Mouse (Mus musculus): ENCODE data around the gene Alpk1.

The Alpk1 gene

DNA sequence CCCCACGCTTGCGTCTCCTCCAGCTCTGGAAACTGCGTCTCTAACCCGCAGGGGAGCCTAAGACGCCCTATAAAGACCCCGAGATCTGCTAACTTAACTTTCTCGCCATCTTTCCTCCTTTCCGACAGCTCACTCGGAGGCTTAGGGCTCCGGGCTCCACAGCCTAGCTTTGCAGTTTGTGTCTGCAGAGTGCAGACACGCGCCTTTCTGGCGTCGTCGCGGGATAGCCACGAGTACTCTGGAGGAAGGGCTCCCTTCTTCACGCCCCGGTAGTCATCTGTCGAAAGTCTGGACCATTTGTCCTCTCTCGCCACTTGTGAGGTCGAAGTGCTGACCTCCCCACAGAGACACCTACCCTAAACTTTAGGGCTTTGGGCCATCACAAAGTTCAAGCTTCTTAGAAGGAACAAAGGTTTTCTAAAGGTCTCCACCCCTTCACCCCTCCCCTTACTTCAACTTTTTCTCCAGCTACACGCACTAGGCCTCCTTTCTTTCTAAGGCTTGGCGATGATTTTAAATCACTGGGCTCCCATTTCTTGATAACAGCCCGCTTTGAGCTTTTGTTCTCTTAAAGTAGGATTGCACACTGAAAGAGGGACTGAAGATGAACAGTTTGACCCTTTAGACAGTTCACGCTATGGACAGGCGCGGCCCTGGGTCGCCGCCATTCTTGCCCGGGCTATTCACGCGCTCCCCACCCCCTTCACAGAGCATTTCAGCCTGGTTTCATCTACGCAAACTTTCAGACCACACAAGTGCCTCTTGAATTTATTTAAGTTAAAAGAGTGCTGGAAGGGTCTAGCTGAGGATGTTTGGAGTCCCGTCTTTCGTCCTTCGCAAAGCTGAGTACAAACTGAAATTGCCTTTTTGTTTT, 151.8 kb downstream of the Alpk1 start:
- ChIA-PET POLR2A (interaction anchor here in 2 of 4 experiments (0.6 to 2.2 kb wide), 9 partner anchors 12 to 896 kb away, joined by 3 to 13 read pairs (median 3); partner anchors contain the start of genes Larp7 (in 1 of the 2) and Zgrf1 (in 1 of the 2)), CTCF (interaction anchor here (0.6 to 2.4 kb wide), 7 partner anchors 11 to 381 kb away, joined by 3 to 17 read pairs (median 6); partner anchors contain the start of gene Alpk1 (in 1 of the 4))

DNA sequence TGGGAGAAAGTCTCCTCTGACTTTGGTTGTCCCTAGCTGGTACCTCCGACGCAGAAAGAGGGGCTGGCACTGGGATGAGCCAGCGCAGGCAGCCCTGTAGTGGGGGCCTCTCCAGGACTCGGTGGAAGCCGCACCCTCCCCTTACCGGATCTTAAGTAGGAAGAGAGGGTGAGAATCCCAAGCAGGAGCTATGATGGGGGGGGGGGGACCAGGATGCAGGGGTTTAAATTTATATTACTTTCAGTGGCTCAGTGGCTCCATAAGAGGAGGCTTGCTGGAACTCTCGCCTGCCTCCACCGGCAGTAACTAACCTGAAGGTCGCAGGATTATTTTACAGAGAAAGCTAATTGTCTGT, 152.4 kb downstream of the Alpk1 start:
- CTCF ChIA-PET = interaction anchor here (0.6 to 2.4 kb wide), 9 partner anchors 10 to 382 kb away, joined by 3 to 17 read pairs (median 3); partner anchors contain the start of gene Alpk1 (in 1 of the 4)
- POLR2A ChIA-PET = interaction anchor here in 2 of 4 experiments (0.6 to 2.2 kb wide), 9 partner anchors 12 to 895 kb away, joined by 3 to 13 read pairs (median 3); partner anchors contain the start of genes Larp7 (in 1 of the 2) and Zgrf1 (in 1 of the 2)

DNA sequence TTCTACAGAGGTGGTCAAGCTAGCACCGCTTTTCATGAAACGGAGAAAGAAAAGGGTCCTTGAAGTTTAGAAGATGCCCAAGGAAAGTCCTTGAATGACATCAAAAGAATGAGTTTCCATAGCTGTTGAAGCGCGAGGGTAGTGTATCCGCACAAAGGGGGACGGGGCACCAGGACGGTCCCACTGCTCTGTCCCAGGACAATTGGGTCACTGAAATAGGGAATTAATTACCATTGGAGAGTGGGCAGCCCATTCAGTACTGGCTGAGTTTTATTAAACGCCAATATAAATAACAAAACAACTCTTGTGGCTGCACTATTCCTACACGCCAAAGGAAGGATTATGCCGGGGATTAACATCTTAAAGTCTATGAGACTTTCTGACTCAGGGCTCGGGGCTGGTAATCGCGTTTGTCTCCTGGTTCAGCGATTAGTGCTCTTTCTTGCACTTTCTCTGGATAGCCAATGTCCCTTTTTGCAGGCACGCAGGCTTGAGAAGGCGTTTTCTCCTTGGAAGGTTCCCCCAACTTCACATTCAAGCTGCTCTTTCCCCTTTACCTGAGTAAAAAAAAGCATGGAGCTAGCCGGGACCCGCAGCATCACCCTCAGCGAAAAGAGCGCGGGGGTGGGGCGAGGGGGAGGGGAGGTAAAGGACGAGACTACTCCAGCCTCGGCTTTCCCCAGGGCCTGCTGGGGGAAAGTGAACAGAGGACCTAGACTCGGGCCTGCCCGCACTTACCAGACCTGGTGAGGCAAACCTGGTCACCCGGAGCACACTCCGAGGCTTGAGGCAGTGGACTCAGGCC, 153.0 kb downstream of the Alpk1 start:
- CTCF ChIA-PET = interaction anchor here (0.6 to 2.4 kb wide), 9 partner anchors 11 to 240 kb away, joined by 3 to 17 read pairs (median 3); partner anchors contain the start of gene Alpk1 (in 1 of the 4)
- POLR2A ChIA-PET = interaction anchor here in 2 of 4 experiments (0.8 to 2.2 kb wide), 6 partner anchors 13 to 169 kb away, joined by 3 to 13 read pairs (median 4); partner anchors contain the start of genes Larp7 (in 1 of the 2) and Zgrf1 (in 1 of the 2)

DNA sequence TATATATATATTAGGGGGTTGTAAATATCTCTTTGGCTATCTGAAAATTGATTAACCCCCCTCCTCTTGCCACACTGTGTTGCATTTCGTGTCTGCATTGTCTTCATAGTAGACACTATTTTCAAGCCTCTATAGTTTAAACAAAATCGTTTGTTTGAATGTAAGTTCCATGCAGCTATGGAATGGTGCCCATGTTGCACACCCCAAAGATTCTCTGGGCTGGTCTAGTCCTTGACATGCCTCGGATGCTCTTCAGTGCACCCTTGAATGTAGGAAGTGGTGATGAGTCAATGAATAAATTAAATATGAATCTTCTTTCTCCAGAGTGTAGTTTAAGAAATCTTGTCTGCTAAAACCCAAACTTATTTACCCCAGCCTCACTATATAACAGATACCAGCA, 153.8 kb downstream of the Alpk1 start:
- CTCF ChIA-PET = interaction anchor here (0.6 to 2.7 kb wide), 19 partner anchors 7 to 1972 kb away, joined by 3 to 30 read pairs (median 6); partner anchors contain the start of gene Alpk1 (in 1 of the 4)

DNA sequence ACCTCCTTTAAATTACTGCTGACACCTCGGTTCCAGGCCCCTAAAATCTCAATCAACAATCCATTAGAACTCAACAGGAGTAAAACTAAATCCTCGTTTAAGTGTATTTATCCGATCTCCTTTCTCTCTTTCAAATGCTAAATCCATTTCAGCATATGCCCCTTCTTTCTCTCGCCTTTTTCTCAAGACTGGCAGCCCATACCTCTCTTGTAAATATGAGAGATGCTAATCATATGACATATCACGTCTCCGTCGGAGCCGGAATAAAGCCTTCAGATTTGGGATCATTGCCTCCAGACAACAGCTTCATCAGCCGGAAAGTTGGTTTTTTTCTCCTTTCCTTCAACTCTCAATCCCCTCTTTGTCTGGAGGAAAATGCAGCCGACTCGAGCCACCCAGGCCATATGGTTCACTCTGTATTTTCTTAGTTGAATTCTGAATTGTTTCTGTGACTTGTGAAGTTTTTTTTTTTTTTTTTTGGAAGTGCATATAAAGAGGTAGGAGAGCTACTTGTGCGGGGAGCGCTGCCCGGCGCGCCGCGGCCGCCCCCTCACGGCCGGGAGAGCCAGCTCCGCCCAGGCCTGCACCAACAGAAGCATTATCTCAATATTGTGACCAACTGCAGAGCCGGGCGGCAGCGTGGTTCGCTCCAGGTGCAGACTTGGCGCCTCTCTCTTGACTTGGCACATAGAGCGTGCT, 154.5 kb downstream of the Alpk1 start:
- CTCF ChIA-PET = interaction anchor here (0.5 to 2.7 kb wide), 39 partner anchors 8 to 1972 kb away, joined by 3 to 30 read pairs (median 5); partner anchors contain the start of genes Alpk1 (in 1 of the 4), Larp7 (in 1 of the 4) and Zgrf1 (in 1 of the 4)
- POLR2A ChIA-PET = interaction anchor here in 3 of 4 experiments (0.6 to 1.6 kb wide), 9 partner anchors 8 to 1767 kb away, joined by 3 to 7 read pairs (median 3); no protein-coding TSS in a partner anchor

More for the DNA sequence above, 153.8 kb downstream of the Alpk1 start:
- POLR2A ChIA-PET = interaction anchor here in 2 of 4 experiments (0.6 to 1.6 kb wide), 3 partner anchors 8 to 17 kb away, joined by 3 to 7 read pairs (median 3); no protein-coding TSS in a partner anchor

DNA sequence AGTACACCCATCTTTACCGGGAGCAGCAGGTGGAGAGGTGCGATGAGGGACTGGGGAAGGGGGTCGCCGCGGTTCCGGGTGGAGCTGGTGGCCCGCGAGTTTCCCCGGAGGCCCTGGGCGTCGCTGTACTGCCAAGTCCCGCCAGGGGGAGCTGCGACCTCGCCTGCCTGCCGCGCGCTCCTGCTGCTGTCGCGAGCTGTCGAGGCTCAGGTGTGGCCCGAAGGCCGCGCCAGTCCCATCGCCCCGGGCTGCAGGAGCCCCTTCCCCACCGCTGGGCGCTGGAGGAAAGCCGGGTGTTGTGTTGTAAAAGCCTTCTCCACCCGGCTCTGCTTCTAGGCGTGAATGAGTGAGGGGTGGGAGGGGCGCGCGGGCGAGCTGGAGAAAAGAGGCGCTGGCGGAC, 155.0 kb downstream of the Alpk1 start:
- ChIA-PET POLR2A (interaction anchor here in 3 of 4 experiments (0.6 to 1.6 kb wide), 8 partner anchors 9 to 1768 kb away, joined by 3 to 7 read pairs (median 3); no protein-coding TSS in a partner anchor), CTCF (interaction anchor here (0.5 to 2.7 kb wide), 34 partner anchors 9 to 1588 kb away, joined by 3 to 30 read pairs (median 5); partner anchors contain the start of genes Alpk1 (in 1 of the 4), Larp7 (in 1 of the 4) and Zgrf1 (in 1 of the 4))
